ENCODE assay signal across 16 mouse cellular contexts in genomic region chr9:85485749-85486148, GRCm38 (mm10).
"Had no signal": no experiment of that assay in that cellular context is flagged by ENCODE, and none has a peak within 500 bp of the region (broad histone marks: within the 10 kb centered on the region; RNA-seq: fewer than 3 reads in every experiment).

No protein-coding gene starts in this region.

- DNase-seq: gastrocnemius, adult 2 months; gastrocnemius, postnatal 14 days; gastrocnemius, postnatal 36 days; heart, adult 11 months; heart, adult 2 months; heart, postnatal 14 days; heart, postnatal 36 days; kidney, adult 11 months; kidney, adult 2 months; kidney, adult 9 months; kidney, postnatal 14 days; kidney, postnatal 36 days; layer of hippocampus, adult 9-11 months; layer of hippocampus, postnatal 36 days; liver; liver, embryonic 13.5 days had no signal
